Mouse (Mus musculus) kidney, adult 2 months (tissue): Measurements from ENCODE around the gene Ssxb1. TPM values are rescaled to one million over a fixed set of nuclear protein-coding genes. Genes with fewer than 3 reads are reported as not detected.
"Not testable (repeated sequence)": the region's sequence is repeated elsewhere in the genome, so short reads cannot be mapped to it uniquely, and the experiment has no call there.

Experiments used
- DNase-seq: peaks from one replicate; pipeline ENCODE4 v3.0.0; 2021
- H3K27ac ChIP-seq: fragments of 200-500 bp; 2 replicates; pipeline ENCODE4 v1.5.1; 2012; ENCODE audit warnings: low read depth, low read length, control low read depth, inconsistent platforms; ENCODE audit not compliant: insufficient read depth
- H3K27me3 ChIP-seq: fragments of 200-500 bp; replicated peaks from 2 replicates; pipeline ENCODE4 v1.6.1; 2012; ENCODE audit warnings: mild to moderate bottlenecking, moderate library complexity, low read length, inconsistent platforms; ENCODE audit not compliant: control insufficient read depth, insufficient read depth
- H3K36me3 ChIP-seq: fragments of 200-500 bp; 2 replicates; pipeline ENCODE4 v1.6.1; 2012; ENCODE audit warnings: mild to moderate bottlenecking, moderate library complexity, low read length, inconsistent platforms; ENCODE audit not compliant: control insufficient read depth, insufficient read depth
- H3K4me1 ChIP-seq: fragments of 200-500 bp; 2 replicates; pipeline ENCODE4 v1.6.1; 2011; ENCODE audit warnings: low read length; ENCODE audit not compliant: control insufficient read depth, insufficient read depth
- H3K4me3 ChIP-seq: fragments of 200-500 bp; 2 replicates; pipeline ENCODE4 v1.5.1; 2011; ENCODE audit warnings: mild to moderate bottlenecking, low read depth, low read length, control low read depth; ENCODE audit not compliant: insufficient read depth
- WGBS: fragments of 180-500 bp; shearing (Covaris S2); methylation state at CpG from one replicate; pipeline ENCODE4 v1.1.7; 2018; 5-methylcytosine and 5-hydroxymethylcytosine counted together
- polyA plus RNA-seq: library from polyadenylated mRNA; depleted of rRNA; stranded (reverse); fragments of >200 nt; gene quantifications from 2 replicates; pipeline ENCODE4 v1.2.3, GENCODE M21; 2012; rRNA removed

Ssxb1 gene
- polyA plus RNA-seq: not detected in 2 replicates

- H3K36me3 ChIP-seq, H3K27me3 ChIP-seq, DNase-seq, H3K27ac ChIP-seq, H3K4me1 ChIP-seq, H3K4me3 ChIP-seq: not testable (repeated sequence)
- WGBS: 27% methylated on average over 1 of the region's 1 CpGs
Observed at GRCm38 (mm10) chrX:8413005-8413404, at the start of gene Ssxb1. Gene Ssxb1, plus strand, starts transcription at chrX:8413305.

GRCm38 (mm10) chrX:8366678-8367077, 46.4 kb upstream of the Ssxb1 start, which contains the start of gene Ssxb9:
Gene Ssxb9, plus strand, starts transcription at chrX:8366978.
- H3K27me3 ChIP-seq, H3K27ac ChIP-seq, H3K36me3 ChIP-seq, H3K4me1 ChIP-seq, DNase-seq, H3K4me3 ChIP-seq: not testable (repeated sequence)
- WGBS: 29% methylated on average over 1 of the region's 1 CpGs

DNA sequence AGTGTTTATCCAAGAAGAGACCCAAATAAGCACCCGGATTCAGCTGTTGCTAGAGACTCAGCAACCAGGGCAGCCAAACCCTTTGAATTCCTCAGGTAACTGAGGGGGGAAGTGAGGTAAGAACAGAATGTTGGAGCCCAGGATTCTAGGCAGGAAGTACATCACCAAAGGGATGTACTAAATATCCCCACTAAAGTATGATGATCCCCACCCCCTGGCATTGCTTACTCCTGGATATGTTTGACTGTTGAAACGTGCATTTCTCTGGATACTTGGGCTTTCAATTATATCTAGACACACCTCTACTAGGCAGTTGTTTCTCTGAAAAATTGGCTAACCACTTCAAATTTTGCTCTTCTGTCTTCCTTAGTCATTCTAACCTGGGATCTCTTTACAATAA, 48.5 kb downstream of the Ssxb1 start, which contains the start of gene Ssxb2:
Ssxb2 (minus strand) TSS at position 101 of the 400 bp plus-strand sequence.
- not testable (repeated sequence) for DNase-seq, H3K36me3 ChIP-seq, H3K4me1 ChIP-seq, H3K4me3 ChIP-seq, H3K27ac ChIP-seq, H3K27me3 ChIP-seq
- WGBS: 57% methylated on average over 2 of the region's 2 CpGs

Other genes with a start within 250 kb of the Ssxb1 start
- gene Tbc1d25, start 237.1 kb upstream of the Ssxb1 start, polyA plus RNA-seq: 17.0 and 19.0 TPM in 2 replicates
- 180 and 192 TPM in 2 replicates for gene Ebp, start 219.8 kb upstream of the Ssxb1 start, polyA plus RNA-seq
- gene Porcn, start 206.8 kb upstream of the Ssxb1 start, polyA plus RNA-seq: 20.7 and 24.8 TPM in 2 replicates
- 31.1 and 32.1 TPM in 2 replicates for gene Ftsj1, start 160.9 kb upstream of the Ssxb1 start, polyA plus RNA-seq
- gene Slc38a5, start 142.2 kb upstream of the Ssxb1 start, polyA plus RNA-seq: not detected in 2 replicates
- gene Ssxb10, start 85.9 kb upstream of the Ssxb1 start, polyA plus RNA-seq: not detected in 2 replicates
- not detected in 2 replicates for gene Ssxb9, start 46.3 kb upstream of the Ssxb1 start, polyA plus RNA-seq
- not detected in 2 replicates for gene Ssxb2, start 48.4 kb downstream of the Ssxb1 start, polyA plus RNA-seq
- gene Gm14459, start 111.6 kb downstream of the Ssxb1 start, polyA plus RNA-seq: not detected in 2 replicates
- gene Ssxb6, start 134.9 kb downstream of the Ssxb1 start, polyA plus RNA-seq: not detected in 2 replicates
- not detected in 2 replicates for gene Ssxb3, start 178.5 kb downstream of the Ssxb1 start, polyA plus RNA-seq